Mouse (Mus musculus): ENCODE data around the gene Zdhhc6.

- no peak for TF ChIP-seq POLR2A (IDR thresholded peaks at IDR 0.05; ENCODE audit: insufficient read depth, low read depth, low read length)
- TF ChIP-seq CTCF (IDR thresholded peaks at IDR 0.05; ENCODE audit: insufficient read depth, low read depth, low read length), result no peak
Measured at GRCm38 (mm10) chr19:55253570-55254441, 62.0 kb downstream of the Zdhhc6 start.

Measured in olfactory bulb, adult 2 months (tissue).